Mouse (Mus musculus): ENCODE data around the gene Wdr24.
"Not testable (repeated sequence)": the region's sequence is repeated elsewhere in the genome, so short reads cannot be mapped to it uniquely, and the experiment has no call there.

Gene Wdr24

GRCm38 (mm10) chr17:25823452-25823851 lies at the start of gene Wdr24:
Gene Wdr24, plus strand, starts transcription at chr17:25823627.
- DNase-seq = peak; percentile 89

DNA sequence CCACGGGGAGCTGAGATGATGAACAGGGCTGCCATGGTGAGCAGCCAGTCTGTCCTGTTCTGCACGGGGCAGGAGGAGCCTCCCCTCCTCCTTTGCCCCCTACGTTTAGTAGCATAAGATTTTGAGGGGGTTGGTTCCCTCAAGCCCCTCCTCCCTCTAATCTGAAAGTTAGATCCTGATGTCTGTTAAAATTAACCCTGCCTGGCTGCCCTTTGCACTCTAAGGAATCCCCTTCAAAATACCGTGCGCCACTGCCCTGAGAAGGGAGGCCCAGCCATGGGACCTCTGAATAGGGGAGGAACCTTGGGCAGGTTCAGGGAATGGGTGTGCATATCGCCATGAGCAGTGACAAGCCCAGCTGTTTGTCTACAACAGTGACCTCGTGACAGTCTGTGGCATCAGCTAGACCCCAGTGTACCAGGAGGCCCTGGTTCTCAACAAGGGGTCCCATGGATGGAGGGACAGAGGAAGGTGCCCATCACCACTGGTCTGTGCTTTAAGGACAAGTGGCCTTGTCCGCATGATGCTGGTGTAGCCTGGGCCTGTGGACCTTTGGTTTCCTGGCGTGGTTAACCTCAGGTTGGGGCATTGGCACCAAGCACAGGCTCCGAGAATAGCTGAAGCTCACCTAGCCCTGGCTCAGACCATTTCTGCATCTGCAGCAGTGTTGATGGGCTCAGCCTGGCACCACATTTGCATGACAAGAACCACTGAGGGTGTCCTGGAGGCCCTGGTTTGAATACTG lies 47.9 kb upstream of the Wdr24 start:
- no peak for DNase-seq

DNA sequence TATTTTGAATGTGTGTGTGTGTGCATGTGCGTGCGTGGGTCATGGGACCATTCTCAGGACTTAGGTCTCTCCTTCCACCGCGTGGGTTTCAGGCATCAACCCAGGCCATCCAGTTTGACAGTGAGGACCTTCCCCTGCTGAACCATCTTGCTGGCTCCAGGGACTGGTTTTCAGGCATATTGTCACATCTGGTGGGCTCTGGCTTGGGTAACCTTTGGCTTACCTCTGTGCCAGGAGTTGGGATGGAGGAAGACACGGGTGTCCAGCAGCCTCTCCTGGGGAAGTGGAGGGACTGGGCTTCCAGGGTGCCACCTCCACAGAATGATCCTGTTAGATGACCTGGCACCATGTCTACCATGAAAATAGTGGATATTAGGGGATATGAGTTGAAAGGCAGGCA lies 45.5 kb upstream of the Wdr24 start:
- DNase-seq = no peak

DNA sequence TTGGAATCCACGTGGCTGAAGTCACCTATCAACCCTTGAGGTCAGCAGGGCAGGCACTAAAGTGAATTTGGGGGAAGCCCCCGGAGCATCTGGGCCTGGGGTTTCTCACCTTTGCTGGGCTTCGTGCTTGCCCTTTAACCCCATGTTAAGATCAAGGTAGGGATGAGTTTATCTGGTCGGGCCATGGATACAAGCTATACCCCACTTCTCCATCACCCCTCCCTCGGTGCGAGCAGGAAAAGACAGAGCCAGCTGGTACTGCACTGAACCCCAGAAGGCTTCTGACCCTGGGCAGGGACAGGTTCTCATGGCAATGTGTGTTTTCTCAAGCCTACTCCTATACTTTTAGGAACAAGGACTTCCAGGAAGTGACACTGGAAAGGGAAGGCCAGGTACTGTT lies 42.1 kb upstream of the Wdr24 start:
- no peak for DNase-seq

DNA sequence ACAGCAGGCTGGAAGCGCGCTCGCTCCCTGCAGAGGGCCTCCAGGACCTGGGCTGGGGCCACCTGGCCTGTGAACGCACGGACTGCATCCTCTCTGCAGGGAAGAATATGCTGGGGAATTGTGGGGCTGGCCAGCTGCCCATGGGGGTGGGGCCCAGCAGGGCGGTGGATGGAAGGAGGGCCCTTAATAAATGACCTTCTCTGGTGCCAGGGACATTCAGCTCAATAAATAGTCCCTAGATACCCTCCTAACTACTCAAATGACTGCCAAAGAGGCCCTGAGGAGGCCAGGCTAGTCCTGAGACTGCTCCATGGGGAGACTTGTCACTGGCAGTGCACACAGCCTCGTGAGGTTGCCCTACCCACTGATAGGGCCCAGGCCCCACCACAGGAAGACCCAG lies 40.3 kb upstream of the Wdr24 start:
- no peak for DNase-seq

- no peak for DNase-seq
These were observed 39.4 kb upstream of the Wdr24 start for GRCm38 (mm10) chr17:25783861-25784574.

DNA sequence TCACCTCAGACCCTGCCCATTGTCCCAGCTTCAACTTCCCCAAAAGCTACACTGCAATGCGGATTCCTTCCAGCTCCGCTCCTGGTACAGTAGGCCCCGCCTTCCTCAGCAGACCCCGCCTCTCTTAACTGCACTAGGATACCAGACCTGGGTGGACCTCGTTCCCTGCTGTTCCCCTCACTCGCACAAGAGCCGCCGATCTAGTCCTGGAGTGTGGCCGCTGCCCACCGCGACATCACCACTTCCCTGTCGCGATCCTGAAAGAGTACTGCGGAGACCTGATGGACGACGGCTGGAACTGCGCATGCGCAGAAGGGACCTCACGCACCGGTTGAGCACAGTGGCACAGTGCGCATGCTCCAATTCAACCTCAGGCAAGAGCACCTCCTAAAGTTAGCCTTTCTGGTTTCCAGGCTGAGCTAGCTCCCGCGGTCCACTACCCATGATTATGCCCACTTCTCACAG lies 38.1 kb upstream of the Wdr24 start, which contains the start of gene Haghl:
Haghl (minus strand) TSS at position 393 of the 465 bp plus-strand sequence.
- DNase-seq = peak; percentile 96

DNA sequence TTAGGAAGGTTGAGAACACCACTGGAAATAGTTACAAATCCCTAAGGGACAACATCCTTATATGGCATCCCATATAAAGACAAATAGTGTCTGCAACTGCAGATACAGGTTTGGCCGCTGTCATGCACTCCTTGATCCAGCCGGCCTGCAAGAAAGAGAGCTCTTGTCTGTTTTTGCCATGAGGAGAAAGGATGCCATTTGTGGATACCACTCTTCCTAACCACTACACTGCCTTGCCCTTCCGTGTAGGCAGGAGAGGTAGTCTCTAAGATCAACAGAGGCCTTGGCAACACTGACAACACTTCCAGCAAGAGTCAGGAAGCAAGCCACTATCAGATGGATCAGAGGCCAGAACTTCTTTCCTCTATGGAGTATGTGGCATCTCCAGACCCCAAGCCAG lies 37.1 kb upstream of the Wdr24 start, which contains the start of gene Ccdc78:
Ccdc78 (plus strand) TSS at position 301 of the 400 bp plus-strand sequence.
- no peak for DNase-seq

- no peak for DNase-seq
These were observed 36.5 kb upstream of the Wdr24 start for GRCm38 (mm10) chr17:25786781-25787504.

GRCm38 (mm10) chr17:25791320-25791842 lies 32.0 kb upstream of the Wdr24 start:
- no peak for DNase-seq

DNA sequence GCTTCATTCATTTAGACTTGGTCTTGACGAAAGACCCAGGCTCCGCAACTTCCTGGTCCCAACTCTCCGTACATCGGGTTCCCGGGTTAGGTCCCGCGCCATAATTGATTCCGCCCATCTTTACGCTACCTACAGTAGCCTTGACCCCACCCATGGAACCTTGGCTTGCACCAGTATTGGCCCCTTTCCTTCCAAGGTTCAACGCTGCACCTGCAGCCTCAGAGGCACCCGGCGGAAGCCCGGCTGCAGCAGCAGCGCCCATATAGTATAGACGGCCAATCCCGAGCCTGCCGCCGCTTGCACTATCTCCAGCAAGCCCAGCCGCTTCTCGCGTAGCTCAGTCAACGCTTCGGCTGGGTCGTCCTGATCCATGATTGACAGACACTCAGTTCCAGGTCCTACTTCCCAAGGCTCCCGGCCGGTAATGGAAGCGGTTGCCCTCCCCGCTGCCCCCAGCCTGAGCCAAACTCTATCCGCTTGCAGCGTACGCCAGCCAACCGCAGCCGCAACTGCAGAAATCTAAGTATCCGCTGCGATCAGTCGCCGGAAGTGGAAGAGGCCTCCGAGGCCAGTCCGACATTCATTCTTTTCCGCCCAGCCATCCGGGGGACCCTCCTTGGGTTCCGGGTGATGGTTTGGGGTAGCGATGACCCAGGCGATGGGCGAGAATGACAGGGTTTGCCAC lies 31.4 kb upstream of the Wdr24 start:
- DNase-seq = peak; percentile 94

- peak; percentile 92 for DNase-seq
These were observed 30.8 kb upstream of the Wdr24 start, which contains the start of gene Fam173a for GRCm38 (mm10) chr17:25792615-25793014. Gene Fam173a, minus strand, starts transcription at chr17:25792901.

- no peak for DNase-seq
These were observed 29.2 kb upstream of the Wdr24 start for GRCm38 (mm10) chr17:25794197-25794596.

DNA sequence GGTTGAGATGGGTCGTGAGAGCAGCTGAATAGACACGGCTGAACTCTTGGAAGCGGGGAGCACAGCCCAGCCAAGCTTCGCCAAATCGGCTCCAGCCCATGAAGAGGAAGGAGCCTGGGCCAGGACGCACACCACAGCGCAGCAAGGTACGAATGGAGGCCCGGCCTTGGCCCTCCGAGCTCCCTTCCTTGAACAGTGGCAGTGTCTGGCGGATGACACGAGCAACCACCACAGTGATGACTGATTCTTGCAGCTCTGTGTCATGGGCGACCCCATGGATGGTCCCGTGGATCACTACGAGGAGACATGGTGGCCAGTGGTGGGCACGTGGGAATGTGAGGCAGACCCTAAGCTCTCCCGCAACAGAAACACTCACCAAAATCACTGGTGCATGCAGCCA lies 28.4 kb upstream of the Wdr24 start:
- no peak for DNase-seq

DNA sequence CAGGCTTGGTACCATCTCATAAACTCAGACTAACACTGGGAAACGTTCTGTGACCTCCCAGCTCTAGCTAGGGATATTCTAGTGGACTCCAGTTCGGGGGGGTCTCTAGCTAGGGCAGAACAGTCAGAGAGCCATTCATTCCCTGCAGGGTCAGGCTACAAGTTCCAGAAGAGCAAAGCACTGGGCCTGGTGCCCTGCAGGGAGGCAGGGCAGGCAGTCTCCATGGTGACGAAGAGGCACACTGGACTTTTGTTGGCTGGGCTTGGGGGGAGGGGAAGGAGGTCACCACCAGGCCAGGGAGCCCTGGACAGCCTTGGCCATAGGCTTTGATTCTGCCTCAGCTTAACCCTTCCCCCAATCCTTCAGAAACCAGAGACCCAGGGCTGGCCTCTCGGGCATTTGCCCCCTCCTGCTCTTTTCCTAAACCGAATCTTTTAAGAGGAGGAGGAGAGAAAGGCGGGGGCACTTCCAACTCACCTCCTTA lies 27.8 kb upstream of the Wdr24 start, which contains the start of gene AC134908.4:
AC134908.4 (minus strand) TSS at position 51 of the 484 bp plus-strand sequence.
- DNase-seq = no peak

GRCm38 (mm10) chr17:25796211-25796771 lies 27.1 kb upstream of the Wdr24 start:
- DNase-seq = peak; percentile 25

GRCm38 (mm10) chr17:25796951-25797369 lies 26.5 kb upstream of the Wdr24 start, which contains the start of gene Metrn:
Gene Metrn, minus strand, starts transcription at chr17:25797136.
- peak; percentile 94 for DNase-seq

- DNase-seq = peak; percentile 82
These were observed 22.4 kb upstream of the Wdr24 start for GRCm38 (mm10) chr17:25801029-25801428.

DNA sequence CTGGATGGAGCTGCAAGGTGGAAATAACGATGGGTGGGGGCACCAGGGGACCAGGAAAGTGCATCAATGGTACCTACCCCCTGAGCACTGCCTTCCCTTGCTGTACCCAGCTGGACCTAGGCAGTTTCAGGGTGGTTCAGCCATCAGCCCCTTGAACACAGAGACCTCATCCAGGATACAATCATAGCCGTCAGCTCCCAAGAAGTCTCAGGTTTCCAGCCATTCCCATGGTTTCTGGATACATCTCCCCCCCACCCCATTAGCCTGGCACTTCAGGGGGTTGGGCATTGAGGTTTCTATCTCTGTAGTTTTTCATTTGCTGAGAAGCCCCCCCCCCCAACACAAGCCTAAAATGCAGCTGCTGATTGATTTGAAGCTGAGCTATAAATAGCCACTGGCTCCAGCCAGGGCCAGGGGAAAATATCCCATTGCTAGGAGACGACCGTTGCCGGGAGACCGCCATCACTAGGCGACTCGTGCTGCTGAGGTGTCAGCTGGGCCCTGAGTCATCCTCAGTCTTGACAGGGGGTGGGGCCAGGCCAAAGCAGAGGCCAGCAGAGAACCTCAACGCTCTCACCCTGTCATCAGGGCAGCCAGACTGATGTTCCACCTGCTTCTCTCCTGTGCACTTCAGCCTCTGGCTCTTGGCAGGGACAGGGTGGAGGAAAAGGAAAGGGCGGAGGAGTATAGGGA lies 20.5 kb upstream of the Wdr24 start:
- DNase-seq = peak; percentile 52

GRCm38 (mm10) chr17:25806507-25806906 lies 16.9 kb upstream of the Wdr24 start:
- DNase-seq = no peak

DNA sequence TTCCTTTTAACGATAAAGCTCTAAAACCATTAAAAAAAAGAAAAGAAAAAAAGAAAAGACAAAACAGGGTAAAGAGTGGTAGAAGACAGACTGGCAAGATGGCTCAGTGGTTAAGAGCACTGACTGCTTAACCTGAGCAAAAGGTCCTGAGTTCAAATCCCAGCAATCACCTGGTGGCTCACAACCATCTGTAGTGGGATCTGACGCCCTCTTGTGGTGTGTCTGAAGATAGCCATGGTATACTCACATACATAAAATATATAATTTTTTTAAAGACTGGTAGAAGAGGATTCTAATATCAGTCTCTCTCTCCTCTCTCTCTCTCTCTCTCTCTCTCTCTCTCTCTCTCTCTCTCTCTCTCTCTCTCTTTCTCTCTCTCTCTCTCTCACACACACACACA lies 16.0 kb upstream of the Wdr24 start:
- not testable (repeated sequence) for DNase-seq

Data from lung, postnatal 10 days (tissue).